Mouse (Mus musculus) cerebellum, adult 2 months (tissue): ENCODE data around the gene Slc39a13. TPM values are rescaled to one million over a fixed set of nuclear protein-coding genes. Genes with fewer than 3 reads are reported as not detected.

Experiments used
- DNase-seq, 2 experiments: peaks; one replicate each; pipeline ENCODE4 v3.0.0; 2021
- H3K27ac ChIP-seq: fragments of 200-500 bp; 2 replicates; pipeline ENCODE4 v1.5.1; 2012; ENCODE audit warnings: low read length, control low read depth, inconsistent platforms; ENCODE audit not compliant: insufficient read depth
- H3K27me3 ChIP-seq: fragments of 200-500 bp; 2 replicates; pipeline ENCODE4 v1.6.1; 2012; ENCODE audit warnings: inconsistent platforms, mild to moderate bottlenecking, low read length, moderate library complexity; ENCODE audit not compliant: control insufficient read depth, insufficient read depth
- H3K4me1 ChIP-seq: fragments of 200-500 bp; 2 replicates; pipeline ENCODE4 v1.6.1; 2011; ENCODE audit warnings: low read length; ENCODE audit not compliant: control insufficient read depth, insufficient read depth
- H3K4me3 ChIP-seq: fragments of 200-500 bp; replicated peaks from 2 replicates; pipeline ENCODE3; 2011; ENCODE audit warnings: mild to moderate bottlenecking, low read depth, low read length, control low read depth; ENCODE audit not compliant: insufficient read depth
- CTCF ChIP-seq: fragments of 200-500 bp; IDR thresholded peaks from 2 replicates; pipeline ENCODE4 v1.5.1; 2011; ENCODE audit warnings: low read depth, mild to moderate bottlenecking, control low read depth, low read length, moderate library complexity, borderline replicate concordance; ENCODE audit not compliant: insufficient read depth
- POLR2A ChIP-seq: fragments of 200-500 bp; IDR thresholded peaks from 2 replicates; pipeline ENCODE4 v1.6.1; 2011; ENCODE audit warnings: low read length, control low read depth, borderline replicate concordance; ENCODE audit not compliant: insufficient read depth
- WGBS: fragments of 180-500 bp; shearing (Covaris S2); methylation state at CpG from one replicate; pipeline ENCODE4 v1.1.7; 2018; 5-methylcytosine and 5-hydroxymethylcytosine counted together
- polyA plus RNA-seq: library from polyadenylated mRNA; depleted of rRNA; stranded (reverse); fragments of >200 nt; gene quantifications from 2 replicates; pipeline ENCODE4 v1.2.3, GENCODE M21; 2012

Slc39a13 gene
- polyA plus RNA-seq, 1 experiment, result 93.3 TPM

DNA sequence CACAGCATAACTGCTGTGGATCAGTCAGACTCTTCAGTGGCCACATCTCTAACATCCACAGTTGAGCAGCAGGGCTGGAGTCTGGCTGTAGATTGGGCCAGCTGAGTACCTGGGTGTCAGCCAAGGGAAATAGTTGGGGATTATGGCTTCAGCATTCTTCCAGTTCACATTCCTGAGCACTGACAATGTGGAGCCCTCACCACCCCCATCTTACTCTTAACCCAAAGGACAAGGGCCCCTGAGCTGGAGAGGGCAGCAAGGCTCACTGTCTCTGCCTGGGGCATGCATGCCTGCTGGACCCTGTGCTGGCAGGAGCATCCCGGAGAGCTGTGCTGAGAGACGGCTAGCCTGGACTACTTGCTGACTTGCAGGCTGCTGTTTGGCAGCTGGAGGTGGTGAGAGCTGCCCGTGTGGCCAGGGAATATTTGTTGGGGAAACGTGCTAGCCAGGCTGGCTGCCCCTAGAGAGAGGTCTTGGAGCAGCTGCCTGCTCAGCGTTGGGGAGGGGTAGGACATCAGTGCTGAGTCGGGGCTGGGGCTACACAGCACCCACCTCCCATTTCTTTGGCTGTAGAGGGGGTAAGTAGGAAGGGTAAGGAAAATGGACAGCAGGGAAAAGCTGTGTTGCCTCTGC lies 8.3 kb downstream of the Slc39a13 start:
- no peak for DNase-seq
- WGBS, result 60% methylated on average over 6 of the region's 6 CpGs
- Histone ChIP-seq H3K4me1 (peaks cover 10% of the 10 kb centered on the region), H3K4me3 (no peak overlapping the region), H3K27me3 (no peaks in the 10 kb centered on the region), H3K27ac (no peak overlapping the region)
- TF ChIP-seq CTCF, result no peak
- TF ChIP-seq POLR2A, result no peak

DNA sequence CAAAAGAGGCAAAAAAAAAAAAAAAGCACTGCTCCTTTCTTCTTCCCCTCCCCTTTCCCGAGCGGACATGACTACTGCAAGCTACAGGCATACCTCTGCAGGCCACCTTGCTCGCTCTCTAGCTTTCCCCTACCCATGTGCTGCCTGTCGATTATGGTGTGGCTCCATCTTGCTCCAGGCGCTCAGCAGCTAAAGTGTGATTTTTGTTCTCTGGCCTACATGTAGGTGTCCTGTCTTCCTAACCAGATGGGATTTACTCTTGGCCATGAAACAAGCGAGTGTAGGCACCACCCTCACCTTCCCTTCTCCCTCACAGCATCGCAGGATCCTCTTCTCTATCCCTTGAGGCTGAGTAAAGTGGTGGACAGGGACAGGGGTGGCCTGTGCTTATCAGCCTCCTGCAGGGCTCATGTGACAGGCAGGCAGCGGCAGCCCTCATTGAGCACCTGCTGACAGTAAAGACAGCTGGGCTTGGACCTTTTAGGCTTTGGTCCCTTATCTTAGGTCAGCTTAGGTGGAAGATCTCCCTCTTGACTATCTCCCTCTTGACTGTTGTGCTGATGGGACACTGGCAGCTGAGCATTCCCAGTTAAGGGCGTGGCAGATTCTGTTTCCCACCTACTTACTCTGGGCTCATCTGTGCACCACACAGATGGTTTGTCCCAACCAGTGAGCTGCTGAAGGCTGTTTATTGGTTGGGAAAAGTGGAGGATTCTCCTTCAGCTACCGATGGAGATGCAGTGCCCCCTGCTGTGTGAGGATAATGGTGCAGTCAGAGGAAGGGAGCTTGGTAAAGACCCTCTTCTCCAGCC lies 9.5 kb downstream of the Slc39a13 start:
- Histone ChIP-seq H3K27ac (no peak overlapping the region), H3K27me3 (no peaks in the 10 kb centered on the region), H3K4me3 (no peak overlapping the region), H3K4me1 (peaks cover 4% of the 10 kb centered on the region; the same call in 1 of the 2 replicates)
- DNase-seq, result peak in 1 of 2 experiments; percentile 40
- TF ChIP-seq CTCF (peak; percentile 56; the same call in 1 of the 2 replicates), POLR2A (0 out of 2 replicates have a peak, but pooled peaks have one; percentile 12)
- WGBS, result 77% methylated on average over 10 of the region's 10 CpGs

DNA sequence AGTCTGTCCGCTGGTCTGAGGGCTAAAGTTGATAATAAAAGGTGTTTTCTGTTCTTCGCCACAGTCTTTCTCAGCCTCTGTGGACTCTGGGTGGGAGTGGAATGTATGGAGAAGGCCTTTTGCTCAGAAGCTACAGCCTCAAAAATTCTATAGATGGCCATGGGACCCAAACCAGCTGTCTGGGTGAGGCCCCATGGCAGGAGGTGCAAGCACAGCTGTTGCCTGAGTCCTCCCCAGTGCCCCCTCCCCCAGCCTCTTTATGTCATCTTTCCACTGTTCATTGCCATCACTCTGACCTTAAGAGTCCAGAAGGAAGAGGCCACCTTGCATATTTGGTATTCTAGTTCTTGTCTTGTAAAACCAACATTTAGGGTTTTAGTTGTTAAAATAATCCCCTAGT lies 10.8 kb downstream of the Slc39a13 start:
- TF ChIP-seq POLR2A (no peak), CTCF (no peak)
- no peak overlapping the region for H3K27ac ChIP-seq
- peaks cover 10% of the 10 kb centered on the region; the same call in 1 of the 2 replicates for H3K4me1 ChIP-seq
- H3K4me3 ChIP-seq, result no peak overlapping the region
- DNase-seq, result no peak
- WGBS, result 91% methylated on average over 2 of the region's 2 CpGs
- no peaks in the 10 kb centered on the region for H3K27me3 ChIP-seq

DNA sequence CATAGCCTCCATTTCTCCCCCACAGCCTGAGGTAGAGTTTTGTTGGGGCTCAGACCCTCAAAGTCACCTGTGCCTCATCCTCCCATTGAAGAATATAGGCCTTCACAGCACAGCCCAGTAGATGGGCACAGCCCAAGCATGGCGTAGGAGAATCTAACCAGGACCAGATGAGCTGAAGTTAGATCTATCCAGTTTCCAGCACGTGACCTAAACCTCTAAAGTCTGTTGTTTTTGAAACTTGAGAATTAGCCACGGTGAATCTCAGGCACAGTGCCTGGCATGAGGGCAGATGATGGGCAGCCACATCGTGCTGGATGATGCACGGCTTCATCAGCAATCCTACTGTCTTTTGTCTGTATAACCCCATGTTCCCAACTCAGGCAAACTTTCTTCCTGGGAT lies 11.8 kb downstream of the Slc39a13 start:
- WGBS, result 85% methylated on average over 5 of the region's 5 CpGs

DNA sequence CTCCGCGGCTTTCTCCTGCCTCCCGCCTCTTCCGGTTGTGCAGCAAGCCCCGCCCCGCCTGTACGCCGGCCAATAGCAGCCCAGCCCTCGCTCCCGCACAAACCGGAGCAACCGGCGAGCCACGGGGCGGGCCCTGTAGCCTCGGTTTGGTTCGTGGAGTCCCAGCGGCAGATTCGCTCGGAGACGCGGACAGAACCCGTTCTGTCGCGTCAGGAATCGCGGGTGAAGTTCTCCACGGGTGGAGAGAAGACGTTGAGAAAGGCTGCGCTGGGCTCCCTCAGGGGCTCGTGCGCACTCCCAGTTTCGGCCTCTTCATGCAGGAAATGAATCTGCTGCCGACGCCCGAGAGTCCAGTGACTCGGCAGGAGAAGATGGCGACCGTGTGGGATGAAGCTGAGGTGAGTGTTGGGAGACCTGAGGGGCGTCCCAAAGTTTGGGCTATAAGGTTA lies 16.3 kb downstream of the Slc39a13 start, which contains the start of gene Psmc3:
TSS of gene Psmc3 (plus strand) at position 76 of the 449 bp plus-strand sequence.
- Histone ChIP-seq H3K27me3 (no peaks in the 10 kb centered on the region), H3K4me1 (peaks cover 6% of the 10 kb centered on the region; the same call in 1 of the 2 replicates), H3K4me3 (peak within 1 kb of the TSS; percentile 81), H3K27ac (peak within 1 kb of the TSS; percentile 91)
- DNase-seq, result peak; percentile 97 to 98
- TF ChIP-seq POLR2A (peak; percentile 65; the same call in 1 of the 2 replicates), CTCF (no peak)
- under 1% methylated on average over 40 of the region's 40 CpGs for whole genome bisulfite sequencing

More for the DNA sequence above, 11.8 kb downstream of the Slc39a13 start:
- TF ChIP-seq POLR2A, result no peak
- no peak for TF ChIP-seq CTCF
- no peak for DNase-seq
- no peaks in the 10 kb centered on the region for H3K27me3 ChIP-seq
- H3K4me1 ChIP-seq, result peaks cover 10% of the 10 kb centered on the region; the same call in 1 of the 2 replicates
- H3K27ac ChIP-seq, result no peak overlapping the region
- H3K4me3 ChIP-seq, result no peak overlapping the region

DNA sequence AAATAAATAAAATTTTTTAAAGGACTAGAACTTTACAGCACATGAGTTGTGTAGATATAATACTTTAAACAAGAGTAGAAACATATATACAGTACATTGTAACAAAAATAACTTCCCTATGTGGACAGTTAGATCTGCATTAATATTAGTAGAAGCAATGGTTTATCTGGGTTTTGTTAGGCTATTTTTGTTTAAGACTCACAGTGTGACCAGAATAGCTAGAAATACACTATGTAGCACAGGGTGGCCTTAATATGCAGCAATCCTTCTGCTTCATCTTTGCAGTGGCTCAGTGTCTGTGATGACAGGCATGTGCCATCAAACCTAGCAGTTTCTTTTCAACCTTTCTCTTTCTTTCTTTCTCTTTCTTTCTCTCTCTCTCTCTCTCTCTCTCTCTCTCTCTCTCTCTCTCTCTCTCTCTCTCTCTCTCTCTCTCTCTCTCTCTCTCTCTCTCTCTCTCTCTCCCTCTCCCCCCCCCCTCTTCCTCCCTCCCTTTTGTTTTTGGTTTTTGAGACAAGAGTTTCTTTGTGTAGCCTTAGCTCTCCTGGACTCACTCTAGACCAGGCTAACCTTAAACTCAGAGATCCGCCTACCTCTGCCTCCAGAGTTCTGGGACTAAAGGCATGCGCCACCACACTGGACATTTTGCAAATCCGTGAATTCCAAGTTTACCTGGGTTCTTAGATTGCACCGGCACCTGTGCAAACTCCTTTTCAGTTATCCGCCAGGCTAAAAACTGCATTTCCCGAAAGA lies 16.9 kb downstream of the Slc39a13 start:
- DNase-seq, result no peak
- H3K4me1 ChIP-seq, result peaks cover 6% of the 10 kb centered on the region; the same call in 1 of the 2 replicates
- H3K27ac ChIP-seq, result no peak overlapping the region
- H3K4me3 ChIP-seq, result peak overlapping the region; percentile 74
- under 1% methylated on average over 6 of the region's 6 CpGs for WGBS
- TF ChIP-seq CTCF (no peak), POLR2A (no peak)
- no peaks in the 10 kb centered on the region for H3K27me3 ChIP-seq

DNA sequence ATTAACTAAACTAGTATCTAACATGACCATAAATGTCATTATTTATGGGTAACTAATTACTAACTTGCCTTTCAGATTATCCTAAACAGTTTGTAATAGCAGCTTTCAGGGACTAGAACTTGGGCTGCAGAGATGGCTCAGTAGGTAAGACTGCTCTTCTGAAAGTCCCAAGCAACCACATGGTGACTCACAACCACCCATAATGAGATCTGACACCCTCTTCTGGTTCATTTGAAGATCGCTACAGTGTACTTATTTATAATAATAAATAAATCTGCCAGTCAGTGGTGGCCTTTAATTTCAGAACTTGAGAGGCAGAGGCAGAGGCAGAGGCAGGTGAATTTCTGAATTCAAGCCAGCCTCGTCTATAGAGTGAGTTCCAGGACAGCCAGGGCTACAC lies 17.5 kb downstream of the Slc39a13 start:
- Histone ChIP-seq H3K4me3 (no peak overlapping the region), H3K4me1 (peaks cover 6% of the 10 kb centered on the region; the same call in 1 of the 2 replicates), H3K27ac (no peak overlapping the region), H3K27me3 (no peaks in the 10 kb centered on the region)
- 34% methylated on average over 2 of the region's 2 CpGs for WGBS
- TF ChIP-seq POLR2A, result no peak
- no peak for TF ChIP-seq CTCF
- no peak for DNase-seq
